Mouse (Mus musculus): ENCODE measurements around the gene Bsx.

GRCm38 (mm10) chr9:40892456-40892855 lies 18.5 kb downstream of the Bsx start:
- TF ChIP-seq POLR2A (IDR thresholded peaks at IDR 0.05; ENCODE audit: low read depth, low read length) (no peak), CTCF (IDR thresholded peaks at IDR 0.05; ENCODE audit: extremely low read depth, insufficient read depth, insufficient read length, insufficient replicate concordance) (no peak)

All from spleen, adult 2 months (tissue).